22 mouse cellular contexts compared by ENCODE assay signal in genomic region chr19:22015854-22016610, GRCm38 (mm10).
"Had no signal": no experiment of that assay in that cellular context is flagged by ENCODE, and none has a peak within 500 bp of the region (broad histone marks: within the 10 kb centered on the region; RNA-seq: fewer than 3 reads in every experiment).

No protein-coding gene starts in this region.

- H3K4me1 ChIP-seq: limb, embryonic 12.5 days; limb, embryonic 15.5 days; midbrain, embryonic 12.5 days; neural tube, embryonic 12.5 days; neural tube, embryonic 15.5 days had no signal

- H3K9me3 ChIP-seq: limb, embryonic 12.5 days; limb, embryonic 15.5 days; midbrain, embryonic 12.5 days; midbrain, embryonic 15.5 days; neural tube, embryonic 12.5 days; neural tube, embryonic 15.5 days had no signal

- H3K4me3 ChIP-seq: limb, embryonic 12.5 days; limb, embryonic 15.5 days; midbrain, embryonic 12.5 days; midbrain, embryonic 15.5 days; neural tube, embryonic 12.5 days; neural tube, embryonic 15.5 days had no signal

- DNase-seq: kidney, postnatal 25 days; left cerebral cortex, postnatal 4 days; liver, postnatal 0 days; lung, embryonic 14.5 days; right cerebral cortex, adult 18-20 months; right cerebral cortex, postnatal 14 days; right cerebral cortex, postnatal 4 days; thymus, adult 2 months; thymus, postnatal 14 days; thymus, postnatal 4 days had no signal

- H3K9ac ChIP-seq: limb, embryonic 12.5 days; limb, embryonic 15.5 days; liver, embryonic 14.5 days; liver, postnatal 0 days; lung, embryonic 14.5 days; midbrain, embryonic 12.5 days; midbrain, embryonic 15.5 days; neural tube, embryonic 12.5 days; neural tube, embryonic 15.5 days had no signal

- H3K36me3 ChIP-seq: limb, embryonic 12.5 days; limb, embryonic 15.5 days; midbrain, embryonic 12.5 days; midbrain, embryonic 15.5 days; neural tube, embryonic 12.5 days; neural tube, embryonic 15.5 days had no signal

- H3K27me3 ChIP-seq: limb, embryonic 12.5 days; limb, embryonic 15.5 days; midbrain, embryonic 12.5 days; midbrain, embryonic 15.5 days; neural tube, embryonic 12.5 days; neural tube, embryonic 15.5 days had no signal

- H3K27ac ChIP-seq: kidney, postnatal 0 days; limb, embryonic 12.5 days; limb, embryonic 15.5 days; liver, embryonic 14.5 days; macrophage; midbrain, embryonic 12.5 days; midbrain, embryonic 15.5 days; neural tube, embryonic 12.5 days; neural tube, embryonic 15.5 days; stomach, postnatal 0 days had no signal

- H3K4me2 ChIP-seq: limb, embryonic 12.5 days; limb, embryonic 15.5 days; liver, embryonic 11.5 days; lung, embryonic 14.5 days; midbrain, embryonic 12.5 days; midbrain, embryonic 15.5 days; neural tube, embryonic 12.5 days; neural tube, embryonic 15.5 days had no signal

- ATAC-seq: liver, postnatal 0 days; lung, postnatal 0 days; midbrain, embryonic 15.5 days had no signal
